Mouse (Mus musculus) B cell, adult 2 months (primary cell): ENCODE results near the gene Rpl36a.

ENCODE experiments used
- DNase-seq, 2 experiments: peaks; one replicate each; pipeline ENCODE4 v3.0.0; 2022

Rpl36a gene

GRCm38 (mm10) chrX:134600659-134601379, 15.4 kb downstream of the Rpl36a start, which contains the start of the genes Gla and Hnrnph2:
Gla (minus strand) TSS chrX:134601125.
Hnrnph2 (plus strand) TSS chrX:134601179.
- DNase-seq, result peak; percentile 84 to 88

- no peak for DNase-seq
Observed at GRCm38 (mm10) chrX:134601380-134602120, 16.1 kb downstream of the Rpl36a start.

- DNase-seq, result peak in 1 of 2 experiments; percentile 26
Observed at GRCm38 (mm10) chrX:134609472-134609871, 24.0 kb downstream of the Rpl36a start.

- no peak for DNase-seq
Observed at GRCm38 (mm10) chrX:134610984-134611383, 25.5 kb downstream of the Rpl36a start.

- DNase-seq, result peak in 1 of 2 experiments; percentile 14
Observed at GRCm38 (mm10) chrX:134612285-134612959, 27.0 kb downstream of the Rpl36a start.

GRCm38 (mm10) chrX:134614306-134614705, 28.9 kb downstream of the Rpl36a start:
- peak; percentile 50 to 55 for DNase-seq

- DNase-seq, result no peak
Observed at GRCm38 (mm10) chrX:134619695-134620094, 34.2 kb downstream of the Rpl36a start.

- no peak for DNase-seq
Observed at GRCm38 (mm10) chrX:134620254-134620865, 34.9 kb downstream of the Rpl36a start.

GRCm38 (mm10) chrX:134621685-134622084, 36.2 kb downstream of the Rpl36a start:
- no peak for DNase-seq

GRCm38 (mm10) chrX:134623350-134623749, 37.9 kb downstream of the Rpl36a start:
- no peak for DNase-seq

GRCm38 (mm10) chrX:134628200-134628599, 42.7 kb downstream of the Rpl36a start:
- no peak for DNase-seq

- DNase-seq, result no peak
Observed at GRCm38 (mm10) chrX:134632710-134633109, 47.3 kb downstream of the Rpl36a start.

- DNase-seq, result no peak
Observed at GRCm38 (mm10) chrX:134635111-134635510, 49.7 kb downstream of the Rpl36a start.

- DNase-seq, result no peak
Observed at GRCm38 (mm10) chrX:134635860-134636259, 50.4 kb downstream of the Rpl36a start.
